Mouse (Mus musculus) myocyte (in vitro differentiated cells): ENCODE data around the gene Fosb.

Source experiments
- CEBPB ChIP-seq: IDR thresholded peaks from 2 replicates; pipeline ENCODE4 v1.6.1; 2011; ENCODE audit warnings: mild to moderate bottlenecking, moderate library complexity; ENCODE audit not compliant: poor library complexity, insufficient read depth, severe bottlenecking
- MAX ChIP-seq: IDR thresholded peaks from one replicate; pipeline ENCODE4 v1.6.1; 2011; ENCODE audit warnings: low read depth, mild to moderate bottlenecking, control low read depth
- POLR2A ChIP-seq: IDR thresholded peaks from one replicate; pipeline ENCODE4 v1.6.1; 2011; ENCODE audit warnings: low read depth, mild to moderate bottlenecking, control low read depth, moderate library complexity; ENCODE audit not compliant: insufficient read length
- SRF ChIP-seq: IDR thresholded peaks from one replicate; pipeline ENCODE4 v1.6.1; 2011; ENCODE audit warnings: low read depth; ENCODE audit not compliant: control insufficient read depth, insufficient read length
- TCF12 ChIP-seq: IDR thresholded peaks from one replicate; pipeline ENCODE4 v1.6.1; 2011; ENCODE audit warnings: mild to moderate bottlenecking, control low read depth; ENCODE audit not compliant: poor library complexity, insufficient read depth, severe bottlenecking
- TCF3 ChIP-seq: IDR thresholded peaks from one replicate; pipeline ENCODE4 v1.6.1; 2011; ENCODE audit warnings: low read depth, control low read depth; ENCODE audit not compliant: insufficient read length

DNA sequence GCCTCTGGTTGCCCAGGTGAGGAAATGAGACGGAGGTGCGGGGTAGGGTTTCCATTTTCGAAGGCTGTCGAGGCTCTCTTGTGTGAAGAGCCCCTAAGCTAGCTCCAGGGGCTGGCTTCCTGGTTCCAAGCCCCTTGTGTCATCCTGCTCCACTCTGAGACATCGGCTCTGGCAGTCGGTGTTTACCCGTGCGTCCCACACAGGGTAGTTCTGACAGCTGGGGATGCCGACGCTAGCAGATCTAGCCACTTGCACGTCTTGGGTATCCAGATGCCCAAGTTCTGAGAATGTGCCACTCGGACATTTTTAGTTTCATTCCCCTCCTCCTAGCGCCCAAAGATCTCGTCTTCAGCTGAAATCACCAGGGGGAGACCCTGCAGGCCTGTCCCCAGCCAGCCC is 26.4 kb downstream of the Fosb start:
- TF ChIP-seq POLR2A (no peak), TCF12 (no peak), MAX (no peak), CEBPB (no peak), SRF (no peak), TCF3 (no peak)
